In genomic region chr12:35674487-35674886, GRCm38 (mm10) we compare ENCODE assay signal across 8 mouse cellular contexts.
DNase-seq lines count a peak whose midpoint lies in the region; ATAC-seq and TF ChIP-seq lines count a peak whose summit lies in the region.

No protein-coding gene starts in this region.

- DNase-seq in forebrain, postnatal 0 days: no peak
- DNase-seq in forebrain, embryonic 10.5 days (ENCODE audit: extremely low spot score, low spot score): no peak
- DNase-seq in A20 (ENCODE audit: low read depth, low spot score): peak; percentile 73
- DNase-seq in adrenal gland, adult 8-10 months: peak; percentile 21
- DNase-seq in left cerebral cortex, adult 2 months (ENCODE audit: extremely low spot score in 1 of 2, low spot score in 2 of 2): peak in 1 of 2 experiments; percentile 12
- peak; percentile 20 to 23 for DNase-seq in right cerebral cortex, adult 2 months (ENCODE audit: low spot score in 2 of 2)
- DNase-seq in ovary, postnatal 14 days (ENCODE audit: low spot score): no peak

- no peaks in the 10 kb centered on the region for H3K9me3 ChIP-seq in forebrain, postnatal 0 days (ENCODE audit: low read length)
- H3K9me3 ChIP-seq in forebrain, embryonic 10.5 days: no peaks in the 10 kb centered on the region

- H3K27ac ChIP-seq in forebrain, postnatal 0 days (ENCODE audit: low read depth, low read length): no peak overlapping the region
- H3K27ac ChIP-seq in forebrain, embryonic 10.5 days: no peak overlapping the region
- no peak overlapping the region for H3K27ac ChIP-seq in left cerebral cortex, adult 2 months

- TF ChIP-seq CTCF in forebrain, postnatal 0 days (IDR thresholded peaks at IDR 0.05; ENCODE audit: low read depth): 0 out of 2 replicates have a peak, but pooled peaks have one; percentile 8
- TF ChIP-seq CTCF in left cerebral cortex, adult 2 months (IDR thresholded peaks at IDR 0.05): peak; percentile 41

- ATAC-seq in forebrain, postnatal 0 days: no peak
- ATAC-seq in granulocyte monocyte progenitor cell, adult 5-6 weeks (replicated peaks; ENCODE audit: poor library complexity, severe bottlenecking): peak; percentile 56; the same call in 1 of the 2 replicates

- H3K27me3 ChIP-seq in forebrain, postnatal 0 days (ENCODE audit: insufficient read depth, low read length): no peaks in the 10 kb centered on the region
- no peaks in the 10 kb centered on the region for H3K27me3 ChIP-seq in forebrain, embryonic 10.5 days (ENCODE audit: poor library complexity, severe bottlenecking)

- H3K36me3 ChIP-seq in forebrain, postnatal 0 days (ENCODE audit: insufficient read depth): no peaks in the 10 kb centered on the region
- no peaks in the 10 kb centered on the region for H3K36me3 ChIP-seq in forebrain, embryonic 10.5 days (replicated peaks)

- intact Hi-C loops in left cerebral cortex, adult 2 months (cut with DNase I): loop anchor here (2.0 to 10.0 kb wide), 2 partner anchors 144 to 360 kb away; no protein-coding TSS in a partner anchor

- H3K4me2 ChIP-seq in forebrain, postnatal 0 days (ENCODE audit: low read depth): no peak overlapping the region

- H3K9ac ChIP-seq in forebrain, postnatal 0 days: no peak overlapping the region

- 58% methylated on average over 6 of the region's 6 CpGs for WGBS in forebrain, postnatal 0 days
- 46% methylated on average over 6 of the region's 6 CpGs for WGBS in forebrain, embryonic 10.5 days

- no peaks in the 10 kb centered on the region for H3K4me1 ChIP-seq in forebrain, postnatal 0 days (ENCODE audit: insufficient read depth)
- H3K4me1 ChIP-seq in forebrain, embryonic 10.5 days: no peaks in the 10 kb centered on the region

- H3K4me3 ChIP-seq in forebrain, postnatal 0 days (ENCODE audit: low read depth, low read length): no peak overlapping the region
- no peak overlapping the region for H3K4me3 ChIP-seq in forebrain, embryonic 10.5 days
- no peak overlapping the region for H3K4me3 ChIP-seq in left cerebral cortex, adult 2 months

Comparison
In these comparisons a context has a peak if more than half of its experiments do, and no peak if none do; other contexts are left out.
1. DNase-seq: peak in A20 (single experiment), adrenal gland, adult 8-10 months (single experiment) and right cerebral cortex, adult 2 months (2 of 2); none in forebrain, postnatal 0 days (single experiment), forebrain, embryonic 10.5 days (single experiment) and ovary, postnatal 14 days (single experiment).